Mouse (Mus musculus) R1 (cell line): ENCODE data around the gene Nrxn1.
"Not testable (repeated sequence)": the region's sequence is repeated elsewhere in the genome, so short reads cannot be mapped to it uniquely, and the experiment has no call there.

Experiments
- DNase-seq: peaks from one replicate; pipeline ENCODE4 v3.0.0-alpha.2; 2018; ENCODE audit warnings: low read depth, low spot score

The Nrxn1 gene

DNA sequence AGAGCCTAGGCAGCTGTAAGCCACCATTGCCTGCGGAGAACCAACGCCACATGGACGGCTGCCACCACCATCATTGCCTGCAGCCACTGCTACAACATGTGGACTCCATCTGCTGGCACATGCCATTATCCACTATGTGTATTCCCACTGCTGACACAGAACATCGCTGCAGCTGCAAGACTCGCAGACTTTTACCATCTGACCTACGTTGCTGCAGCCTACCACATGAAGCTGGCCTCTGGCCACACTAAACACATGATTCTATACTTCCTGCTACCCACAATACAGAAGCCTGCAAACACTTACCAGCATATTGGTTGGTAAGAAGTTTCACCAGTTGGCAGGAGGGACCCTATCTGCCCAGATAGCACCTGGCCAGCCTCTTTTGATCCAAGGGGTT is 769.2 kb downstream of the Nrxn1 start:
- DNase-seq: no peak

- DNase-seq: peak; percentile 18
These were observed 820.6 kb downstream of the Nrxn1 start for GRCm38 (mm10) chr17:90272225-90272624.

DNA sequence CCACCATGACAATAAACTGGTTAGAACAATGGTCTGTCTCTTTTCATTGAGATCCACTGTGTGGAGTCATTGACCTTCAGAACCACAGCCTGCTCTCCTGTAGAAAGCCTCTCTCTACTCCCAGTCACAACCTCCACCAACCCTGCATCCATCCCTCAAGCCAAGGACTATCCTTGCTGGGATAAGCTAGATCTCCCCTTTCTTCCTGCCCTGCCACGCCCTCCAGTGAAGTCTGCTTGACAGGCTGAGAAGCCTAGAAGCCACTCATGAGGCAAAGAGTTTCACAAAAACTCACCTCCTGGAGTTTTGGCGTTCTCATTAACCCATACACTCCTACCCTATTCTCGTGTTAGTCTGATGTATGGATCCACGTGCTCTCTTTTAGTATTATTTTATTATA is 821.7 kb downstream of the Nrxn1 start:
- DNase-seq: peak; percentile 79

- no peak for DNase-seq
These were observed 823.7 kb downstream of the Nrxn1 start for GRCm38 (mm10) chr17:90269143-90269542.

DNA sequence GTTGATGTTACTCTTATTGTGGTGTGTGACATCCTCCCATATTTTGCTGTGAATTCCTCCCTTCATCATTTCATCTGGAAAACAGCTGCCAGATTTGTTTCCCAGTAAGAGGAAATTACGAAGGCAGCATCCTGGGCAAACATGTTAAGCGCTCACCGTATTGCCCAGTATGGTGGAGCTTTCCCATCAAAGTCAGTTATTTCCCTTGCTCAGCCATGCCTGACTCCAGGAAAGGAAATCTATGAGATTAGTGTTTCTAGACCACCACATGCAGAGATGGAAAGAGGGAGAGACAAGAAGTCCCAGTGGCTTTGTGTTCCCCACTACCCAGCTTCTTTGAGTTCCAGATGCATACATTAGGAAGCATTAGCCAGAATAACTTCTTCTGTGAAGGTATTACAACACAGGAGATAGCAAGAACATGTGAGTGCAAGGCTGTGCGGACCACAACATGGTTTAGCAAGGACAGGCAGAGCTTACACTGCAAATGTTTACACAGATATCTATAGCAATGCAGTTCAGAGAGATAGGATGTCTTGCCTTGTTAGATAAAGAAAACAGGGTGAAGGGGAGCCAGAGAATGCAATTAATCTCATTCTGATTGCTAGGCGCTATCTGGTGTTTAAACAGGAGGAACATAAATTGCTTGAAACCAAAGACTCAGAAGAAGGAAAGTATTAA is 839.3 kb downstream of the Nrxn1 start:
- DNase-seq: no peak

DNA sequence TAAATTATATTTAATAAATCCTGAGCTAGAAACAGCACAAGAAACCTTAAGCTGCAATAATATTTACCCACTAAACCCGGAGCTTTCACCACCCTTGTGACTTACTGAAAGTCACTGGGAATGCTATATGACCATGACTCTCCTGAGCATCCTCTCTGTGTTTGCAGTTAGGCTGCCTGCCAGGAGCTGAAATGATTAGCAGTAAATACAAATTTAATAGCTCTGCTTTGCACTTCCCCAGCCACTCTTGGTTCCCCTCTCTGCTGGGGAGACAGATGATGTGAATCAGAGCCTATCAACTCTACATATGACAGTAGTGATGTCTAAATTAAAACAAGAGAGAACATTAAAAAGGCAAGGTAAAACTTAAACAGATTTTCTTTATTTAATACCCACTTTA is 840.7 kb downstream of the Nrxn1 start:
- DNase-seq: no peak

- DNase-seq: no peak
These were observed 845.6 kb downstream of the Nrxn1 start for GRCm38 (mm10) chr17:90247071-90247849.

DNA sequence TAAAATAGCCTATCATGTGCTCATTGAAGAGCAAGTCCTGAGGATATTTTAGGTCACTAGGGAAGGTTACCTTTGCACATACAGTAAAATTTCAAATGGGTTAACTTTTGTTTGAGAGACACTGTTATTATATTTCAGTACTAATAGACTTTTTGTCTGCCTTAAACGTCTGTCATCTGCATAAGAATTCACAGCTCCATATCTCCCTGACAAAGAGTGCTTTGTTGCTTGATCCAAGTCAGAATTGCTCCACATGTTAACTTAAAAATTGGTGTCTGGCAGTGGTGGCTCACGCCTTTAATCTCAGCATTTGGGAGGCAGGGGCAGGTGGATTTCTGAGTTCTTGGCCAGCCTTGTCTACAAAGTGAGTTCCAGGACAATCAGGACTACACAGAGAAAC is 848.5 kb downstream of the Nrxn1 start:
- DNase-seq: peak; percentile 46

DNA sequence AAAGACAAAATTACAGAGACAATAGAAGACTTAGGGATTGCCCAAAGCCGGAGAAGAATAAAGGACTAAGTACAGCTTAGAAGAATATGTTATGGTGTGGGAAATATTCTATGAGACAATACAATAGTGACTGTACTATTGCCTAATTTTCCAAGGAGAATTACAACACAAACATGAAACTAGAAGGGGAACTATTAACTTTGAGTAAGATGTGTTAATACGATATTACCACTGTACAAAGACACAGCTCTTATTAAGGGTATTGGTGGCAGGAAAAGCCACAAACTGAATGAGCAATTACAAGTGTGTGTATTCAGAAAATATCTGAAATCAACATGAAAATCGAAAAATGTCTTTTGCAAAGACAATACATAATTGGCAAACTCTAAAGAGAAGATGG is 853.9 kb downstream of the Nrxn1 start:
- DNase-seq: no peak

DNA sequence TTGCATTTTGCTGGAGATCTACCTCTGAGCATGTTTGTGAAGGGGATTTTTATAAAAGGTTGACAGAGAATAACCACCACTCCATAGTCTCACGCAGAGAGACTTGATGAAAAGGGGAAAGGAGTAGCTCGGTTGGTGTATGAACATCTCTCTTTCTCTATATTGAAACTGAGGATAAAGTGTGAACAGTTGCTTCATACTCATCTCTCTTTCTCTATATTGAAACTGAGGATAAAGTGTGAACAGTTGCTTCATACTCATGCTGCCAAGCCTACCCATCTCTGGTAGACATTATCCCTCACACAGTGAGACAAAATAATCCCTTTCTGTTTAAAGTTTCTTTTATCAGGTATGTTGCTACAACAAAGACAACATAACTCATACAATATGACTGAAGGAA is 854.4 kb downstream of the Nrxn1 start:
- DNase-seq: no peak

- DNase-seq: not testable (repeated sequence)
These were observed 857.2 kb downstream of the Nrxn1 start for GRCm38 (mm10) chr17:90235674-90236073.

DNA sequence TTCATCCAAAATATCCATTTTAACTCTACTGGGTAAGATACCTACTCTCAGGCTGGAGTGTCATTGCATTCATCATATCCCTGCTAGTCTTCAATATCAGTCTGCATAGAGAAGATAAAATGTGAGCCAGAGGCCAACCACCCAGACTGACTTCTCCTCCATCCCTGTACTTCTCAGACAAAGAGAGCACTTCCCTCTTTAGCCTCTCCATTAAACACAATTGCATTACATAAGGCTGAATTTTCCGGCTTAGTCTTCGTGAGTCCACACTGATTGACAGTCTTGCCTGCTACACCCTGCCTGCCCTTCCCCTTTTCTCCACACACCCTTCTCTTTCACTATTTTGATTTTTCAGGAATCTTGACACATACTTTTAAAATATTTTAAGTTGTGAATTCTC is 858.1 kb downstream of the Nrxn1 start:
- DNase-seq: no peak

DNA sequence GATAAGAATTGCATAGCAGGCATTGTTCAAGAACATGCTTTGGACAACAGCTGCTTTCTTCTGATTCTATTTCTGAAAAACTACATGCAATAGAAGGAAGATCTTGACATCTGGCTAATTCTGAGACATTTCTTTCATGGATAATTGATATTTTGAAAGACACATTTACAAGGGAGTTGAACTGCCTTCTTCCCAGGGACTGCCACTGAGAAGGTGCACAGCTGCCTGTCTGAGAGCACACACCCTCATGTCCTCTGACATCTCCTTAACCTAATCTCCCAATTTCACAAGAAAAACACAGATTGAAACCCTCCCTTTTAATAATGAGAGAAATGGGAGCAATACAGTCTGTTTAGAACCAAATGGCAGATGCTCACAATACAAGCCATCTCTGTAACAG is 884.3 kb downstream of the Nrxn1 start:
- no peak for DNase-seq

- DNase-seq: no peak
These were observed 885.3 kb downstream of the Nrxn1 start for GRCm38 (mm10) chr17:90207617-90208016.

DNA sequence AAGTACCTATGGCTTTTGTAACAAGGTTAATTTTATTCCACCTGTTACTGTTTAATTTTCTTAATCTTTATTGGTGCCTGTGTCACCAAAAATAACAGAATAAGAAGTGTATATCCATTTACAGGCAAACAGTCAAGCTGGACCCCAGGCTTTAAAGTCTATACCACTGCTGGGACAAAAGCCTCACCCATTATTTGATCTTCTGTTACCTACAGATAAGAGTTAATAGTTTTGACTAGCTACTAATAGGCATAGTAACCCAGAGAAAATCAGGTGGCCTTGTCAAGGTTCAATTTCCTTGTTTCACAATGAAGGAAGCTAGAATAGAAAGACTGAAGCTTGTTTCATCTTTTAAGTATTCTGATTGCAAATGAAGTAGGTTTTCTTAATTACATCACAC is 888.9 kb downstream of the Nrxn1 start:
- no peak for DNase-seq

GRCm38 (mm10) chr17:90202785-90203184 is 890.1 kb downstream of the Nrxn1 start:
- no peak for DNase-seq

DNA sequence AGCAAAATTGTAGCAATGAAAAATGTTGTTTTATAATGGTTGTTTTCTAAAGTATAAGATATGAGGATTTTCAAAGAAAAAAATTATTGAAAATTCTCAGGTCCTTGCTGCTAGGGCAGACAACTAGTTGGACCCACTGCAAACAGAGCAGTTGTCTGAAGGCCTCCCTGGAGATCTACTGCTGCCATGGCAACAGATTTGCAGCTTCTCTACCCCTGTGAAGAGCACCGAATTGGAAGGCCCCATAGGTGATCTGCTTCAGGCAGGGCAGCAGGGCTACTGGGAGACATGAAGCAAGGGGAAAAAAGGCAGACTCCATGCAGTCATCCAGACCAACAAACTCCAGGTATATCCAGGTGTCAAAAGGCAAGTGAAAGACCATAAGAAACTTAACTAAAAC is 896.1 kb downstream of the Nrxn1 start:
- peak; percentile 8 for DNase-seq

DNA sequence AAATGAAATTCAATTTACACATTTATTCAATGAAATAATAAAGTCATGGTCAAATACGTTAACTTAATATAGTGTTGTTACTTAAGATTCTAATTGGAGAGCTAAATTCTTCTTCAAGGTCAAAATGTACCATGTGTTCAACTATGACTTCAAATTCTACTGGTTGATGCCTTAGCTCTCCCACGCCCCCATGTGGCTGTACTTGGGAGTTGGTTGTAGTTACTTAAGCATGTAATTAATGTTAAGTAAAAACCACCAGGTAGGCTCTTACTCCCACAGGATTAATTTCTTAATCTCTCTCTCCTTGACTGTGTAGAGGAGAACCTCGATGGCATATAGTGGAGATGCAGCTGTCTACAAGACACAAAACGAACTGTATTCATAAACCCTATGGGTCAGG is 951.3 kb downstream of the Nrxn1 start:
- peak; percentile 54 for DNase-seq

- peak; percentile 51 for DNase-seq
These were observed 962.0 kb downstream of the Nrxn1 start for GRCm38 (mm10) chr17:90130836-90131235.

DNA sequence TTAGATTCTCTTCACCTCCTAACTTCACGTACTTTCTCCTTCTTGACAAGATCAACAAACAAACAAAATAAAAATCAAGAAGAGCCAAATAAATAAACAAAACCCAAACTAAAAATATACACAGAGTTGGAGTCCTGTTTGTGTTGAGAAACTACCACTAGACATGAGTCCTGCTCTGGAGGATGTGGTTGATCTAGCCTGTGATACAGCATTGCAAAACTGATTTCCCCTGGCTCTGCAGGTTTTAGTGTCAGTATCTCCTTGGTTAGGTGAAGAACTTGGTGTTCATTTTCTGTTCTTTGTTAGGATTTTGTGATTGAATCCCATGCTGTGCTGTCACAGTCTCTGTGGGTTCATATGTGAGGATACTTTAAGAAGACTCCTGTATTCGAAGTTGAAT is 963.7 kb downstream of the Nrxn1 start:
- DNase-seq: no peak

DNA sequence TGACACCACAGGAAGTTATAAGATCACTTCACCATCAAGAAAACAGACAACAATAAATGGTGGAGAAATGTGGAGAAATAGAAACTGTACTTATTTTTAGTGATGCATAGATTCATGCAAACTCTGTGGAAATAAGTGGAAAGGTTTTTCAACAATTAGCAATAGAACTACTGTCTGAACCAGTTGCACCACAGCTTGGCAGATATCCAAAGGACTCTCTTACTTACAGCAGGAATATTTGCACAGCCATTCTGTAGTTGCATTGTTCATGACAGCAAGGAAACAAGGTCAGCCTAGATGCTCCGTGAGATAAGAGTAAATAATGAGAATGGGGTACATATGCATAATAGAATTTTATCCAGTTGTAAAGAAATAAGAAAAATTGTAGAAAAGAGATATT is 965.3 kb downstream of the Nrxn1 start:
- no peak for DNase-seq

DNA sequence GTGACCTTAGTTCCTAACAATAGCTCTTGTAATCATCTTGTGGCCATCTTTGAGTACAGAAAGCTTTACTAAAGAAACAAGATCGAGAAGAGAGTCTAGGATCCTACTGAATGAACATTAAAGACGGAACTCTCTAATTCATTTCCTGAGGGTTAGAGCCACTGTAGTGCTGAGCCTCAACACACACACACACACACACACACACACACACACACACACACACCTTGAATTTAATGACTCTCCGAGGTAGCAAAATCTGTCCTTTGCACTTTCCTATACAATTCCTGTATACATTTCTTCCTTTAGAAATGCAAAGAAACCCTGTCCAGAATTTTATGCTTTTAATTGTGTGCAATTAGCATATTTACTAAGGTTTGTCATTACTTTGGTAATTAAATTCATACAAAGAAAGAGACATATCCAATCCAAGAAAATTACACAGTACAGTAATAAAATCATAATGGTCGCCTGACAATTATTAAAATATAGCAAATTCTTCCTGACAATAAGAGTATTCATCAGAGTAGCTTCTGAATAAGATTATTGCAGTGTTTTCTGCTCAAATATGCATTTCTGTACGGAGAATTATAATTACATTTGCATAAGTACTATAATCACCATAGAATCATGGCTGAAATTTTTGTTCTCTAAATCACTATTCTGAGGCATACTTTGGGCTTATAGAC is 969.9 kb downstream of the Nrxn1 start:
- no peak for DNase-seq

DNA sequence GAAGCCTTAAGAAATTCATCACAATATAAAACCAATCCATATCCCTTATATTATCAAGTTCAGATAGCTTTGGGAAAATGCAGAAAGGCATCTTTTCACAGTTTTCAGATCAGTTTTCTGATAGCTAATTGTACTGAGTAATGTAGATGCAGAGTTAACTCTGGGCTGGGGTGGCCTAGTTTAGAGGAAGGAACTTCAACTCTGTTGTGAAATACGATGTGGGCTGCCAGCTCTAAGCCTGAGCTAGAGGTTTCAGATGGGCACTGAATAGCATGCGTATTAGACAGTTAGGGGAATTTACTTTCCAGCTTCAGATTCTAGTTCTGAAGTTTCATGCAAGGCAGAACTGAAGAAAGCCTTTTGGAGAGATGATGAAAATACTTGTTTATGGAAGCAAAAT is 976.6 kb downstream of the Nrxn1 start:
- no peak for DNase-seq
